Mouse (Mus musculus): ENCODE data around the gene Gm20388. TPM values are rescaled to one million over a fixed set of nuclear protein-coding genes. Genes with fewer than 3 reads are reported as not detected.

Gm20388 gene
- polyA plus RNA-seq, 1 experiment = 0.36 TPM

DNA sequence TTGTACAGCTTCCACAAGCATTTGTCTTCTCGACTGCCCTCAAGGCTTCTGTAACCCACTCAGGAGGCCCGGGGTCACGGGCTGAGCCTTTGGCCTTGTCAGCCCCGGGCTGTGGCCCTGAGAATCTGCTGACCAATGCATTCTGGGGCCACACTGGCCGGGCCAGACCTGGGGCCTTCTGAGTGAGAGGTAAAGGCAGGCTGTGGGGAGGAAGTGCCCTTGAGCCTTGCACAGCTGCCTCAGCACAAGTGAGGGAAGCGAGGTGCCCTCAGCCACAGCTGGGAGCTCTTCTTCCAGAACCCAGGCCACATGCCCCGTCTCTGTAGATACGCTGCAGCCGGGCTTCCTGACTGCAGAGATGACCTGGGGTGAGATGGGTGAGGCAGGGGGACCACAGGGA is 840.0 kb downstream of the Gm20388 start:
- no peaks in the 10 kb centered on the region for H3K4me1 ChIP-seq (ENCODE audit: control insufficient read depth)
- peaks cover 3% of the 10 kb centered on the region; the same call in 1 of the 2 replicates for H3K36me3 ChIP-seq (ENCODE audit: control insufficient read depth)
- no peak overlapping the region for H3K4me3 ChIP-seq (replicated peaks)
- TF ChIP-seq GATA1 (IDR thresholded peaks at IDR 0.05; ENCODE audit: low read length) = no peak
- no peak for TF ChIP-seq TAL1 (IDR thresholded peaks at IDR 0.05; ENCODE audit: low read length)
- H3K27me3 ChIP-seq (ENCODE audit: control insufficient read depth) = no peaks in the 10 kb centered on the region
- no peaks in the 10 kb centered on the region for H3K9me3 ChIP-seq (ENCODE audit: control insufficient read depth, low read length)

DNA sequence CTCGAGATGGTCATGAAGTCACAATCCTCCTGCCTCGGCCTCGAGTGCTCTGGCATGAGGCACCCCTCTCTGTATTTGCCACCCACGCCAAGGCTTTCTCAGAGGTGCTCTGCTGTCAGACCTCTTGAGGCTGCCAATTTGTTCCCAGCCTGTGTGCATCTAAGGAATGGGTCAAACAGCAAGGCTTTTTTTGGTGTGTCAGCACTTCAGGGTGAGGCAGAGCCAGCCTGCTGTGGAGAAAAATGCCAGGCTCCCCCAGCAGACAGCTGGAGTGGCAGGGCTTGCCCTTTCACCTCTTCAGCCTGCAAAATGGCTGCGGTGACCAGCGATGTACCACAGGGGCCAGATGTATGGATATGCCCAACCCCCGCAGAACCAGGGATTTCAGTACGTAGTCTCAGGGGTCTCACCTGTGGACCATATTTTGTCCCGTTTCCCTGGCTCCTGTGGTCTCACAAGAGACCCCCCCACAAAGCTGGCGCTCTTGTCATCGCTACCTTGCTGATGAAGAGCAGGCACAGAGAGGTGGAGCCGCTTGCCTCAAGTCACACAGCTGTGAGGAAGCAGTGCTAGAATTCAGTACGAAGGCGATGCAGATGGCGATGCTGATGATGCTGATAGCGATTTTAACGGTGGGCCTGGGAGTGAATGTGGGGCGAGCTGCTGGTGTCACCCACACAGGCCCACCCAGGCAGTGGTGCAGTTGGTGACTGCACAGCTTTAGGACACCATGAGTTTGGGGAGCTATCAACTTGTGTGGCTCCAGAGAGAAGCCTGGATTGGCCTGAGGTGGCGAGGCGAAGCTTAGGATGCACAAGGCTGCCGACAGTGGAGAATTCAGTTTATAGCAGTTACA is 840.8 kb downstream of the Gm20388 start:
- TF ChIP-seq GATA1 (IDR thresholded peaks at IDR 0.05; ENCODE audit: low read length) (no peak), TAL1 (IDR thresholded peaks at IDR 0.05; ENCODE audit: low read length) (no peak)
- no peaks in the 10 kb centered on the region for H3K9me3 ChIP-seq (ENCODE audit: control insufficient read depth, low read length)
- no peak overlapping the region for H3K4me3 ChIP-seq (replicated peaks)
- no peaks in the 10 kb centered on the region for H3K4me1 ChIP-seq (ENCODE audit: control insufficient read depth)
- peaks cover 3% of the 10 kb centered on the region; the same call in 1 of the 2 replicates for H3K36me3 ChIP-seq (ENCODE audit: control insufficient read depth)
- no peaks in the 10 kb centered on the region for H3K27me3 ChIP-seq (ENCODE audit: control insufficient read depth)

DNA sequence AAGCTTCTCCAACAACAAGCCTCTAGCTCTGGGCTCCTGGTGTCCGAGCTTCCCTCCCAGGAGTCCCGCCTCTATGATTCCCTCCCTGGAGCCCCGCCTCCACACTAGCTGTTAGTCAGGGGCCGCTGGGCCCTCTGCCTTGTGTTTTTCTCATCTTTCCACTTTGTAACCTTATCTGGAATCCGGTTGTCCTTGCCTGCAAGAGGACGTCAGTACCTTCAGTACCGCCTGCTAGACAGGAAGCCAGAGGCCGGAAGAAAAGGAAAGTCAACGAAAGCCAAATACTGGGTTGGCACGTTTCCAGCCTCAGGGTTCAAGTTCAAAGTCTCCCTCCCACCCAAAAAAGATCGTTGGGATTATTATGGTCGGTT is 841.4 kb downstream of the Gm20388 start:
- no peaks in the 10 kb centered on the region for H3K9me3 ChIP-seq (ENCODE audit: control insufficient read depth, low read length)

DNA sequence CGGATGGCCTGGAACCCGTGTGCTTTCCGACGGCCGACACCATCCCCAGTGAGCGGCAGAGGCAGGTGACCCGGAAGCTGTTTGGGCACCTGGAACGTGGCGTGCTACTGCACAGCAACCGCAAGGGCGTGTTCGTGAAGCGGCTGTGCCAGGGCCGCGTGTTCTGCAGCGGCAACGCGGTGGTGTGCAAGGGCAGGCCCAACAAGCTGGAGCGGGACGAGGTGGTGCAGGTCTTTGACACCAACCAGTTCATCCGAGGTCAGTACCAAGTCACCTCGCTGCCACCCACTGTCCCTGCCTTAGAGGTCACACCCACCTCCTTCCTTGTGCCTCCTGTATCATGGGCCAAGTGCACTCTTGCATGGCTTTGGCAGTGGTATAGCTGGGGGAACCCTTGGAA is 842.8 kb downstream of the Gm20388 start:
- Histone ChIP-seq H3K36me3 (ENCODE audit: control insufficient read depth) (peaks cover 3% of the 10 kb centered on the region; the same call in 1 of the 2 replicates), H3K9me3 (ENCODE audit: control insufficient read depth, low read length) (no peaks in the 10 kb centered on the region), H3K4me3 (replicated peaks) (no peak overlapping the region), H3K4me1 (ENCODE audit: control insufficient read depth) (no peaks in the 10 kb centered on the region), H3K27me3 (ENCODE audit: control insufficient read depth) (no peaks in the 10 kb centered on the region)
- no peak for TF ChIP-seq TAL1 (IDR thresholded peaks at IDR 0.05; ENCODE audit: low read length)
- no peak for TF ChIP-seq GATA1 (IDR thresholded peaks at IDR 0.05; ENCODE audit: low read length)

More for the DNA sequence above, 841.4 kb downstream of the Gm20388 start:
- no peaks in the 10 kb centered on the region for H3K4me1 ChIP-seq (ENCODE audit: control insufficient read depth)
- no peak for TF ChIP-seq TAL1 (IDR thresholded peaks at IDR 0.05; ENCODE audit: low read length)
- TF ChIP-seq GATA1 (IDR thresholded peaks at IDR 0.05; ENCODE audit: low read length) = no peak
- no peaks in the 10 kb centered on the region for H3K27me3 ChIP-seq (ENCODE audit: control insufficient read depth)
- H3K4me3 ChIP-seq (replicated peaks) = no peak overlapping the region
- peaks cover 3% of the 10 kb centered on the region; the same call in 1 of the 2 replicates for H3K36me3 ChIP-seq (ENCODE audit: control insufficient read depth)

DNA sequence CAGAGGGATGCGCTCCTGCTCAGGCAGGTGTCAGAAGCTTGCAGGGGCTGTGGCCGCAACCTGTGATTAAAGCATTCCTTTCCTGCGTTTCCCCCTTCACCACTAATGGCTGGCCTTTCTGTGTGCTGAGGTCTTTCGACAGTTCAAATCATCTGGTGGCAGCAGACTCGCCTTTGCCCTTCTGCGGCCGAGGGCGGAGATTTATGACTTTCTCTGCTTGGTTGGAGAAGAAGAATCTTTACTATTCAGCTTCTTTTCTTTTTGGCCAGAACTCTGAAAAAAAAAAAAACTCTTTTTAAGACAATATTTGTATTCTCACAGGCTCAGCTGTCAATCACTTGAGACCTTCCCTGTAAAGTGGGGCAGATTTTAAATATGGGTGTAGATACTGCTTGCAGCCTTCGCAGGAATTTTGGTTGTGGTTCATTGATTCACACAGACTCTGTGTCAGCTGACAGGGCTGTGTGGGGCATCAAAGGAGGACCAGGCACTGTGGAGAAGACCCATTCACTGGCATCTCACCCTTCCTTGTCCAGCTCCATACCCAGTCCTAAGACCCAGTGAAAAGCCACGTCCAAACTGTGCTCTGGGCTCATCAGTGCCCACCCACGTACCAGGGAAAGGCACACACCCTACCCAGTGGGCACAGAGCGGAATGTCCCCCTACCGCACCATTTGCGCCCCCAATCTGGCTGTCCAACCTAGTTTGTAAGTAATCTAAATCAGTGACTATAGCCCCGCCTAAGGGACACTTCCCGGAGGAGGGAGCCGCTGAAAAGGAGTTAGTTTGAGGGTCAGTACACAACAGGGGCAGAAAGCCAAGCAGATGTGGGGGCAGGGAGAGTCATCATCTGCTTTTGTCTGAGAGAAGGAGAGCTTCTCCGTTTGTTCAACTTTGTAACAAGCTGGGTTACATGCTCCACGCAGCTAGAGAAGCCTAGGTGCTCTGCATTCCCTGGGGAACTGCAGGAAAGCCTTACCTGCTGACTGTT is 845.0 kb downstream of the Gm20388 start:
- Histone ChIP-seq H3K9me3 (ENCODE audit: control insufficient read depth, low read length) (no peaks in the 10 kb centered on the region), H3K4me1 (ENCODE audit: control insufficient read depth) (no peaks in the 10 kb centered on the region), H3K36me3 (ENCODE audit: control insufficient read depth) (peaks cover 3% of the 10 kb centered on the region; the same call in 1 of the 2 replicates), H3K4me3 (replicated peaks) (no peak overlapping the region), H3K27me3 (ENCODE audit: control insufficient read depth) (no peaks in the 10 kb centered on the region)
- TF ChIP-seq GATA1 (IDR thresholded peaks at IDR 0.05; ENCODE audit: low read length) = no peak
- no peak for TF ChIP-seq TAL1 (IDR thresholded peaks at IDR 0.05; ENCODE audit: low read length)

DNA sequence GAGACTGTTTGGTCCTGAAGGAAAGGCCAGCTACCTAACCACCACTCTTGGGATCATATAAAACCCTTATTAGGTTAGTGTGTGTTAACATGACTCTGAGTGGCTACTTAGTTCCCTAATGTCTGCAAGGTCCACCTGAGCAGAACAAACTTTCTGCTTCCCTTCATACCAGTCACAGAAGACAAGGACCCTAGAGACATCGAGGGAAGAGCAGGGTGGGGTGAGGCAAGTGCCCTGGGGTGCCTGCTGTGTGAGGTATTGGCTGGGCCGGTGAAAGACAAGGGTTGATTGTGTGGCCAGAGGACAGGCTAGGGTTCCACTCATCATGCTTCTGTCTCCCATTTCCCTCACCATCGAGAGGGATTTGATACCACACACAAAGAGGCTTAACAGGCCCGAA is 847.4 kb downstream of the Gm20388 start:
- no peak overlapping the region for H3K4me3 ChIP-seq (replicated peaks)
- no peaks in the 10 kb centered on the region for H3K27me3 ChIP-seq (ENCODE audit: control insufficient read depth)
- H3K9me3 ChIP-seq (ENCODE audit: control insufficient read depth, low read length) = no peaks in the 10 kb centered on the region
- no peaks in the 10 kb centered on the region for H3K4me1 ChIP-seq (ENCODE audit: control insufficient read depth)
- H3K36me3 ChIP-seq (ENCODE audit: control insufficient read depth) = peaks cover 3% of the 10 kb centered on the region; the same call in 1 of the 2 replicates
- TF ChIP-seq GATA1 (IDR thresholded peaks at IDR 0.05; ENCODE audit: low read length) (no peak), TAL1 (IDR thresholded peaks at IDR 0.05; ENCODE audit: low read length) (no peak)

DNA sequence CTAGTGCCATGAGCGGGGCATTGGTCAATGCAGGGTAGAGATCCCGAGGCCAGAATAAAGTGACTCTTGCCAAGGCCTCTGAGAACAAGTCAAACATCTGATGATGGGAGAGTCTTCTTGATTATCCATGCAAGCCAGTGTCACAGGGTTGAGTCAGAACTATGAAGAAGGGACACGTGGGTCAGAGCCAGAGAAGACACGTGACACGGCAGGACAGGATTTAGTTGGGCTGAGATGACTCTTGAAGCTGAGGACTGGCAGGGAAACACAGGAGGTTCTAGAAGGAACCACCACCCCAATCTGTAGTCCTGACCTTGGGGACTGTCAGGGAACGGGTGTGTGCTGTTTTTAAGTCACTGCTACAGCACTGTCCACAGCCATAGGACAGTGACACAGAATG is 849.2 kb downstream of the Gm20388 start:
- H3K27me3 ChIP-seq (ENCODE audit: control insufficient read depth) = no peaks in the 10 kb centered on the region
- H3K4me3 ChIP-seq (replicated peaks) = no peak overlapping the region
- TF ChIP-seq TAL1 (IDR thresholded peaks at IDR 0.05; ENCODE audit: low read length) (no peak), GATA1 (IDR thresholded peaks at IDR 0.05; ENCODE audit: low read length) (no peak)
- no peaks in the 10 kb centered on the region; the same call in 1 of the 2 replicates for H3K36me3 ChIP-seq (ENCODE audit: control insufficient read depth)
- H3K4me1 ChIP-seq (ENCODE audit: control insufficient read depth) = no peaks in the 10 kb centered on the region
- no peaks in the 10 kb centered on the region for H3K9me3 ChIP-seq (ENCODE audit: control insufficient read depth, low read length)

DNA sequence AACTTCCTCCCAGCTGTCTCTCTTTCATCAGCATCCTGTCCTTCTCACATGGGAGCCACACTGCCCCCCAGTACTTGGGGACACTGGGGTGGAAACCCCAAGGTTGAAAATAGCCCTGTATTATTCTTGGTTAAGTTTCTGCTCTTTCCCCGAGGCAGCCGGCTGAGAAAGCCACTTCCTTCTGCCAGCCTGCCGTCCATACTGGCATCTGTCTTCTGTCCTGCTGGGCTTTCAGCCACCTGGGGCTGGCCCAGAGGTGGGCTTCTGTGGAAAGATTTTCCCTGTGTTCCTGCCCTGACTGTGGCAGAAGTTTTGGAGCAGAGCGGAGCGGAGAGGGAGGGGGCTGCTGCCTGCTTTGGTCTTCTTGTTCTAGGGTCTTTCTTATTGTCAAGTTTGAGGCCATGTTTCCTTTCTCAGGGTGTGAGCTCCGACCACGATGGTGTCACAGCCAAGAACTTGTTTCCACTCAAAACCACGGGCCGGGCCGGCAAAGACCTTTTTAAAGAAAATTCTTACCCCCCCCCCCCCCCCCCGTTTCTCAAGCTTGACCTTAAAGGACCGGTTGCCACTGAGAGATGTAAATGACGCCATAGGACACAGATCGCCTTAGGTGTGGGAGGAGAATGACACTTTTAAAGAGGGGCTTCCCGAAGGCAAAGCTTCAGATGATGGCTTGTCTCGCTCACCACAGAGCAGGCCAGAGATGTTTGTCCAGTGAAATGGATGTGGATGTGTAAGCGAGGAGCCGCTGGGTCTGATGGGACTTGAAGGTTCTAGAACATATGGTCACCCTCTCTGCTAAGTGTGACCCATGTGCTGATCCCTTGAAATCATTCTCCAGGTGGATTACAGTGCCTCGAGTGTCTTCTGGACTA is 849.9 kb downstream of the Gm20388 start:
- Histone ChIP-seq H3K27me3 (ENCODE audit: control insufficient read depth) (no peaks in the 10 kb centered on the region), H3K4me1 (ENCODE audit: control insufficient read depth) (no peaks in the 10 kb centered on the region), H3K9me3 (ENCODE audit: control insufficient read depth, low read length) (no peaks in the 10 kb centered on the region), H3K4me3 (replicated peaks) (no peak overlapping the region), H3K36me3 (ENCODE audit: control insufficient read depth) (no peaks in the 10 kb centered on the region)
- no peak for TF ChIP-seq GATA1 (IDR thresholded peaks at IDR 0.05; ENCODE audit: low read length)
- no peak for TF ChIP-seq TAL1 (IDR thresholded peaks at IDR 0.05; ENCODE audit: low read length)

Data from erythroblast, embryonic 14.5 days (primary cell).